Mouse (Mus musculus) megakaryocyte-erythroid progenitor cell, adult 5-6 weeks (primary cell): Measurements from ENCODE around the gene Gm45837. TPM values are rescaled to one million over a fixed set of nuclear protein-coding genes. Genes with fewer than 3 reads are reported as not detected.

Experiments
- ATAC-seq: replicated peaks from 2 replicates; pipeline ENCODE4 v1.8.0; 2016; ENCODE audit warnings: mild to moderate bottlenecking, inconsistent platforms; ENCODE audit not compliant: severe bottlenecking, poor library complexity, low FRiP score, low TSS enrichment
- total RNA-seq, 2 experiments: library from RNA; stranded (forward) in 1 of 2; stranded (reverse) in 1 of 2; fragments of 200-1000, 215-1000 nt in 1 of 2; fragments of >200 nt in 1 of 2; fragmentation: Nextera tagmentation in 1 of 2; gene quantifications; 2 replicates each; pipeline ENCODE4 v1.2.3; 2014 to 2017

Gm45837 gene
- total RNA-seq (2014; fragmentation: Nextera tagmentation) (not detected in 2 replicates), total RNA-seq (2017) (not detected in 2 replicates)

GRCm38 (mm10) chr7:101410267-101410936 lies at the start of gene Gm45837:
Gene Gm45837 (plus strand): TSS chr7:101410886.
- ATAC-seq: no peak

DNA sequence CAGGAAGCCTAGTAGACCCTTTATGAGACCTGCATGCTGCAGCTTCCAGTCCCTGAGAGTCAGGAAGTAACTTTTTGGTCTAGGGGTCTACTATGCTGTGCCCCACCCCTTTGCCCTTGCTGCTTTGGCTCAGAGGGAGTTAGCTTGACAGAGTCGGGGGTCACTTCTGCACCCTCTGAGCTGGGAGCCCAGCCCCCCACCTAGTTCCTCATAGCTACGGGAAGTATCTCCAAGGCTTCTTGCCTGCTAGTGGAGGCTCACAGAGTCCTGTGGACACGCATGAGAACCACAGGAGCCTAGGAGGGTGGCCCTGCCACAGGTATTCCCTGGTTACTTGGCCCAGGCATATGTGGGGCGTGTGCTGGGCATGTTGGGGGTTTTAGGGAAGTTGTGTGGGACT lies 49.7 kb upstream of the Gm45837 start:
- ATAC-seq: no peak

GRCm38 (mm10) chr7:101361767-101362166 lies 48.9 kb upstream of the Gm45837 start:
- ATAC-seq: no peak

DNA sequence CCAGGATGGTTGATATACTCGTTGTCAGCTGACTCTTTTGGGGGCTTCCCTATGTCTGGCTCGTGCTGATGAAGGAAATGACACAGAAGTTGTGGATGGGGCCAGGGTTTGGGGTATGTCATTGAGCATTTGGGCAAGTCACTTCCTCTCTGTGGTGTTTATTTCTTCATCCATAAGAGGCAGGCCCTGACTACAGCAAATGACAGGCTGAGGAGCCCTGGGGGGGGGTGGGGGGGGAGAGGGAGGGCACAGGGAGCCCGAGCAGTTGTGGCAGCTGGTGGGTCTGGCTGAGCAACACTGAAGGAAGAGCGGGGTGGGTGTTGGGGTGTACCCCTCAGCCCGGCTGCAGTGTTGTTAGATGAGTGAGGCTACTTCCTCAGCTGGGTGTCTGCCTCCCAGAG lies 47.9 kb upstream of the Gm45837 start:
- no peak for ATAC-seq

DNA sequence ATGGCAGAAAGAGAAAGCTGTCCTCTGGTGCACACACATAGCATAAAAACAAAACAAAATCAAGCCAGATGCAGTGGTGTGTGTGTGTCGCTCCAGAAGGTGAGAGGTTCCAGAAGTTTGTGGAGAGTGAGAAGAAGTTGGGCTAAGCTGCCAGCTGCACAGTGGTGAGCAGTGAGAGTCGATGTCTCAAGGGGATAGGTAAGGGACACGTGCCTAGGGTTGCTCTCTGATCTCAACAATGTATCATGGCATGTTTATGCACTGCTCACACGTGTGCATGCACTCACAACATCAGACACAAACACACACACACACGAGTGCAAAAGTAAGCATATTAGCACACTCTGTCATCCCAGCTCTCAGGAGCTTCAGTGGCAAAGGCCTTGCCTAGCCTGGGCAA lies 46.8 kb upstream of the Gm45837 start:
- no peak for ATAC-seq

DNA sequence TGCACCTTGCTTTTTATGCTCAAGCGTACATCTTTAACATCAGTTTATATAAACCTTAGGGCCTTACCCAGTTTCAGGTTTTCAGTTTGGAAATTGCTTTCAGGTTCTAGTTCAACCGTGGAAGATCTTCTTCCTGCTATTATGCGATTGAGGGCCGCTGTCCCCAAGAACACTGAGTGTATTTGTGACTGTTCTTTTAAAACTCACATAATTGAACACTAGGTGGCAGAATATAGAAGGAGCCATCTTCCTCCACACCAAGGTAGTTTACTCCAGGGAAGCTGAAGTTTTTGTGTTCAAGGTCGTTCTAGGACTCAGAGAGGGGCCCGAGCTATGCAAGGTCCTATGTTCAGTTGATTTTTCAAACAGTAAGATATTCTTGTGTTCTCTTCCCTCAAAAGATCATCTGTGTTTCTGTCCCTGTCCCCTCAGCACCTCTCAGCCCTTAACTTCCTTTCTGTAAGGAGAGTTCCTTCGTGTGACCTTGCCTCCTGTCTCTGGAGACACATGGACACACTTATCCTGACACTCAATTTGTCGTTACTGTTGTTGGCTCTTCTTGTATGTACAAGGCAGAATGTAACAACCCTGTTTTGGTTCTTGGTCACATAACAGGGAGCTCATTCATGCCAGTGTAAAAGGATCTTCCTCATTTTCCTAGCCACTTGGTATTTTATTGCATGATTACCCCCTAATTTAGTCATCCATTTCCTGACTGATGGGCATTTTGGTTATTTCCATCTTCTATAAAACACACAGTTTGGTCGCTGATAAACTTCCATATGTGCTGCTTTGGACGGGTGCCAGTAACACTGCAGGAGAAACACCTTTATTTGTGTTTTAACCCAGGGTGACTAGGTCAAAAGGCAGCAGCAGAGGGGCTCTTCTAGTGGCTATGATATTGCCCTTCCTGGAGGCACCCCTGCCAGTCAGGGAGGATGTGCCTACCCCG lies 42.5 kb upstream of the Gm45837 start:
- ATAC-seq: peak; percentile 68

DNA sequence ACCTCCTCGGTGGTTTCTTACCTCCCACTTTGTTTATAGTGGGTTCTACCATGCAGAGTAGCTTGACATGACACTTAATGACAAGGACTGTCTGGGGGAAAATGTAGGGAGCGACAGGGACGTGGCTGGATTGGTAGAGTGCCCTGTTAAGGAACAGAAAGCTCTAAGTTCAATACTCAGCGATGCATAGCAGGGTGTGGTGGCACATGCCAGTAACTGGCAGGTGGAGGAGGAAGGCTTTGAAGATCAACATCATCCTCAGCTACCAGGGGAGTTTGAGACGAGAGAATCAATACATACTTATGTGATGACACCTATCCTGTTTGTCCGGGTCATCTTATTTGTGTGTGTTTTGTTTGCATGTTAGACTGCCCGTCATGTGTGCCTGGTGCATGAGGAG lies 41.0 kb upstream of the Gm45837 start:
- ATAC-seq: no peak

DNA sequence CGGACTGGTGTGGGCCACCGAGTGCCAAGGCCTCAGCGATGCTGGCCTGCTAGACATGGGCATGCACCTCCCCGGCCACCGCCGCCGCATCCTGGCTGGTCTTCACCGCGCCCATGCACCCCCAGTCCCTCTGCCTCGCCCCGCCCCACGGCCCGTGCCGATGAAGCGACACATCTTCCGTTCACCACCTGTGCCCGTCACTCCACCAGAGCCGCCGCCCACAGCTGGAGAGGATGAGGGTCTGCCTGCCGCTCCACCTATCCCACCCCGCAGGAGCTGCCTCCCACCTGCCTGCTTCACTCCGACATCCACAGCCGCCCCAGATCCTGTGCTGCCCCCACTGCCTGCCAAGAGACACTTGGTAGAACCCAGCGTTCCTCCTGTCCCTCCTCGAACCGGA lies 37.6 kb upstream of the Gm45837 start:
- no peak for ATAC-seq

- no peak for ATAC-seq
Measured at GRCm38 (mm10) chr7:101374155-101374554, 36.5 kb upstream of the Gm45837 start.

DNA sequence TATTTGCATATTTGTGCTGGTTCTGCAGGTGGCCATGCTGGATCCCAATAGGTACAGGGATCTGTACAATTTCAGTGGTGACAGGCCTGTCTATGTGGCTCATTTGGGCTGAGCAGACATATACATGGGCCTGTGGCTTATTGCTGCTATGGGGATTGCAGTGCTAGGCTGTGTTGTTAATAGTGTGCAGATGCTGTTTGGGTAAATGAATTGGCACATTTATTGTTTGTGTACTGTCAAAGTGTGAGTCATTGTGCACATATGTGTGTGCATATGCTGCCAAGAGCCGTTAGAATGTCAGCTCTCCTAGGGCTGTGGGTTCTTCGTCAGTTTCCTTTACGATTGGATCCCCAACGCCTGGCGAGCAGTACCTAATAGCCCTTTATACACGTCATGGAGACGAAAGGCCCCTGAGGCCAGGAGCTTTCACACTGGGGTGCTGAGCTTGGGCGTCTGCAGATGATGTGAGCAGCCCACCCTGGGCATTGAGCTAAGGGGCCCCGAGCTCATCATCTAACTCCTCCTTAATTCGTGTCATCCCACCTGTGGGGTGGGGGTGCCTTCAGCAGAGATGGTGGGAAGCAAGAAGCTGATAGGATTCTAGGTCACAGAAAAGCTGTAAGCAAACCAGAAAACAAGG lies 33.9 kb upstream of the Gm45837 start:
- no peak for ATAC-seq

- ATAC-seq: peak; percentile 87
Measured at GRCm38 (mm10) chr7:101377741-101378262, 32.9 kb upstream of the Gm45837 start.

DNA sequence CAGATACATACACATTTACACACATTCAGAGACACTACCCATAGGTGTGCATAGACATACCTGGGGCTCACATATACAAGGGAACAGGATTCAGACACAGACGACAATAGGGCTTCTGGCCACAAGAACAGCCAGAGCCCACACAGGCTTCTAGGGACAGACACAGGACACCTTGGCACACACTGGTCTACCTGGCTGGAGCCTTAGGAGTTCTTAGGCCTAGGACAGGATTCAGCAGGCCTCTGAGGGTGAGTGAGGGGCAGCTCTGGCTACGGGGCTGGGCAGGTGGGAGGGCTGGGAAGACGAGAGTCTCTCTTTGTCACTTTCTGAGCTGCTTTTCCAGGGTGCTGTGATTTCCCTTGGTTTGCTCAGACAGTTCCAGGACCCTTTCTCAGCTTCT lies 32.4 kb upstream of the Gm45837 start:
- no peak for ATAC-seq

- ATAC-seq: no peak
Measured at GRCm38 (mm10) chr7:101378796-101379465, 31.8 kb upstream of the Gm45837 start.

GRCm38 (mm10) chr7:101379732-101380131 lies 31.0 kb upstream of the Gm45837 start:
- no peak for ATAC-seq

DNA sequence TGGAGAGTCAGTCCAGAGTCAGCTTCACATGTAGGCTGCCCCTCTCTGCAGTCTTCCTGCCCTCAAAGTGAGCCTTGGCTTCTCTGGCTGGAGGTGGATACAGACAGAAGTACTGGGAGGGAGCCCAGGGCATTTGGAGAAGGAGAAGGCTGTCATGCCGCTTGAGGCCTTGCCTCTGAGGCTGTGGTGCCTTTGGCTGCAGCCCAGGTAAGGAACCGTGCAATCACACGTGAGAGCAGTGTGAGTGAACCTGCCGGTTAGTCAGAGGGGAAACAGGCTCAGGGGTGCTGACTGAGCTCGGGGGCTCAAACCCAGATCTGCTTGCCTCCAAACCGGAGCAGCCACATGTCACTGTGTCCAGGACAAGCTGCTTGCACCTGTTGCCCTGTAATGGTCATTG lies 29.2 kb upstream of the Gm45837 start:
- ATAC-seq: no peak

- ATAC-seq: peak; percentile 69
Measured at GRCm38 (mm10) chr7:101382378-101382777, 28.3 kb upstream of the Gm45837 start.

DNA sequence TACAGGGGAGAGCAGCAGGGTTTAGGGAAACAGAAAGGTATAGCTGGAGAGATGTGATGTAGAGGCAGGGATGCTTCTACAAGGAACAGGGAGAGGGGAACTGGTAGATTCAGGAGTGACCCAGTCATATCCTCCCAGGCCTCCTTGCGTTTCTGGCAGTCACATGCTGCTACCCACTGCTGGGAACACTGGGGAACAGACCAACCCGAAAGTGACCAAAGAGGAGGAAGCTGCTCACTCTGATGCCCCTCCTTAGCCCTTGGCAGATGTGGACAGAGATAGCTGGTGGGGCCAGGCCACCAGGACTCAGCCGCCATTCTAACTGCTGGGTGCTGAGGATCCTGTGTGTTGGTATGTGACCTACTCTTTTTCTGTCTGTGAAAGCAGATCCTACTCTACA lies 26.9 kb upstream of the Gm45837 start:
- 0 out of 2 replicates have a peak, but pooled peaks have one; percentile 28 for ATAC-seq

DNA sequence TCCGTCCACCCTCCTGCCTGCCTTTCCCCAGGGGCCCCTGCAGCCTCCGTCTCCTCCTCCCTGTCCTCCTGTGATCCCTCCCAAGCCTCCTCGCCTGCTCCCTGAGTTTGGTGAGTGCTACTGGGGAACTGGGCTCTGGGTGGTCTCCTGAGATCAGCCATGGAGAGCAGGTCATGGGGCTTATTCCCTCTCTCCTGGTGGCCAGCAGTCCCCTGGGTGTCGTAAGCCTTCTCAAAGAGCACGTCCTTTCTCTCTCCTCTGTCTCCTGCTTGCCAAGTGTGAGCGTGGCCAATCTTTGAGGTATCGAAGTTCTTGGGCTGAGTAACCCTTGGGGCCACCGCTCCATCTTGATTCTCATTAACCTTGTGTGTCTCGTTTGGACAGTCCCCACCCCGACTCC lies 25.8 kb upstream of the Gm45837 start:
- no peak for ATAC-seq

DNA sequence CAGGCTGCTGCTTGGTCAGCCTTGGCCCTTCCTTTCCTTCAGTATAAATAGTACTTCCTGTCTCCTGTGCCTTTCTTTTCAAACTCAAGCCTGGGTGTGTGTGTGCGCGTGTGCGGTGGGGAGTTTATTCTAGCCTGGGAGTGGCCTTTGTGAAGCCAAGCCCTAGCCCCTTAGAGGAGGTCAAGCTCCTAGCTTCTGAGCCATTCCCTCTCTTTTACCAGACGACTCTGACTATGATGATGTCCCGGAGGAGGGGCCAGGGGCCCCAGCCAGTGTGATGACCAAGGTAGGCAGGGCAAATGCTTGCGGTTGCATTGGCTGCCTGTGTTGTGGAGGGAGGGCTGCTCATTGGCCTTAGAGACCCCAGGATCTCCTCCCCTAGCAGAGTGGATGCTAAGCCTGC lies 25.4 kb upstream of the Gm45837 start:
- no peak for ATAC-seq
